Mouse (Mus musculus) cortical plate, adult 2 months (tissue): Measurements from ENCODE around the gene Crkl.

Experiments
- CTCF ChIP-seq: fragments of 200-500 bp; IDR thresholded peaks from 2 replicates; pipeline ENCODE4 v1.5.1; 2011; ENCODE audit warnings: mild to moderate bottlenecking, control low read depth, low read length; ENCODE audit not compliant: insufficient read depth; ENCODE audit errors: extremely low read depth
- POLR2A ChIP-seq: fragments of 200-500 bp; IDR thresholded peaks from 2 replicates; pipeline ENCODE4 v1.6.1; 2011; ENCODE audit warnings: mild to moderate bottlenecking, low read length, control low read depth; ENCODE audit not compliant: insufficient read depth; ENCODE audit errors: extremely low read depth

- TF ChIP-seq POLR2A: no peak
- TF ChIP-seq CTCF: no peak
These were observed 58.4 kb downstream of the Crkl start for GRCm38 (mm10) chr16:17510143-17510542.
